Mouse (Mus musculus): Measurements from ENCODE around the gene Fscn1.

DNA sequence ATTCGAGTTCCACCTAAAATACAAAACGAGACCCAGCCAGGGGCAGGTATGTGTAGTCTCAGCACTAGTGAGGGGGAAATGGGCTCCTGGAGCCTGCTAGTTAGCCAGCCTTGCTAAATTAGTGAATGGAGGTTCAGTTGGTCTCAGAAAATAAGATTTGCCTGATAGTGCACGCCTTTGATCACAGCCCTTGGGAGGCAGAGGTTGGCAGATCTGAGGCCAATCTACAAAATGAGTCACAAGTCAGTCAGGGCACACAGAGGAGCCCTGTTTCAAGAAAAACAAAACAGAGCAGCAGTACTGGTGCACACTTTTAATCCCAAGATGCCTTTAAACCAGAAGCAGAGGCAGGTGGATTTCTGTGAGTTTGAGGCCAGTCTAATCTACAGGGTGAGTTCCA, 29.0 kb downstream of the Fscn1 start:
- TF ChIP-seq POLR2A (IDR thresholded peaks at IDR 0.05; ENCODE audit: low read depth, low read length) (no peak), CTCF (IDR thresholded peaks at IDR 0.05; ENCODE audit: extremely low read depth, insufficient read depth, insufficient read length, insufficient replicate concordance) (no peak)

Data from spleen, adult 2 months (tissue).